Mouse (Mus musculus) cortical plate, adult 2 months (tissue): Measurements from ENCODE around the gene Ebf3. TPM values are rescaled to one million over a fixed set of nuclear protein-coding genes. Genes with fewer than 3 reads are reported as not detected.

Source experiments
- H3K27ac ChIP-seq: fragments of 200-500 bp; 2 replicates; pipeline ENCODE4 v1.5.1; 2012; ENCODE audit warnings: low read length, control low read depth, inconsistent platforms; ENCODE audit not compliant: insufficient read depth
- H3K4me1 ChIP-seq: fragments of 200-500 bp; 2 replicates; pipeline ENCODE4 v1.6.1; 2011; ENCODE audit warnings: low read length; ENCODE audit not compliant: control insufficient read depth, insufficient read depth
- H3K4me3 ChIP-seq: fragments of 200-500 bp; 2 replicates; pipeline ENCODE4 v1.5.1; 2011; ENCODE audit warnings: mild to moderate bottlenecking, low read length, control low read depth; ENCODE audit not compliant: insufficient read depth
- CTCF ChIP-seq: fragments of 200-500 bp; IDR thresholded peaks from 2 replicates; pipeline ENCODE4 v1.5.1; 2011; ENCODE audit warnings: mild to moderate bottlenecking, control low read depth, low read length; ENCODE audit not compliant: insufficient read depth; ENCODE audit errors: extremely low read depth
- POLR2A ChIP-seq: fragments of 200-500 bp; IDR thresholded peaks from 2 replicates; pipeline ENCODE4 v1.6.1; 2011; ENCODE audit warnings: mild to moderate bottlenecking, low read length, control low read depth; ENCODE audit not compliant: insufficient read depth; ENCODE audit errors: extremely low read depth
- polyA plus RNA-seq: library from polyadenylated mRNA; depleted of rRNA; stranded (reverse); fragments of >200 nt; gene quantifications from 2 replicates; pipeline ENCODE4 v1.2.3, GENCODE M21; 2012

Gene Ebf3
- polyA plus RNA-seq, 1 experiment, result 0.42 TPM

DNA sequence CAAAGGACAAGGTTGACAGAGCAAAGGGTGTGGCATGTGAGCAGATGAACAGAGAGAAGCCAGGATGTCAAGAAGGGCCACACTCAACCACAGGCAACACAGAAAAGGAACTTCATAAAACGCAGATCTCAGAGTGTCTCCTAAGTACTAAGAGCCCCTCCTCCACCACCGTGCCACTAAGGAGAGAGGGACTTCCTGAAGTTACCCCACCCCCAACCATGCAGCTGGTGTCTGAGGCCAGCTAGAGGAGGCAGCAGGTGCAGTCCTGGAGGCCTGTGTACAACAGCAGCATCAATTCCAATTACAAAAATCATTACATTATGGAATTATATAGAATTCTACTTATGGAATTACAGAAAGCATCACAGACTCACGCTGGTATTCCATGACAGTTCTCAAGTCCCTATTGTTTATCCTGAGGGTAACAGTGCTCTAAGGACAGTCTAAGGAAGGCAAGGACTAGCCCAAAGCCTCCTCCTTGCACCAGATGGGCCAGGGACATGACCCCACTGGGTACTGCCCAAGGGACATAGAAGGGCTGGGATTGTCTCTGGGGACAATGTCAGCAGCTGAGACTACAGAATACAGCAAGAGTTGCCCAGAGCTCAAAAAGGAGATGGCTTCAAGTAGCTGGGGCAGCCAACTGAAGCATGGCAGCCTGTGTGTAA, 24.8 kb downstream of the Ebf3 start:
- H3K4me3 ChIP-seq, result no peak overlapping the region
- H3K27ac ChIP-seq, result no peak overlapping the region
- TF ChIP-seq POLR2A (no peak), CTCF (no peak)
- H3K4me1 ChIP-seq, result no peaks in the 10 kb centered on the region

DNA sequence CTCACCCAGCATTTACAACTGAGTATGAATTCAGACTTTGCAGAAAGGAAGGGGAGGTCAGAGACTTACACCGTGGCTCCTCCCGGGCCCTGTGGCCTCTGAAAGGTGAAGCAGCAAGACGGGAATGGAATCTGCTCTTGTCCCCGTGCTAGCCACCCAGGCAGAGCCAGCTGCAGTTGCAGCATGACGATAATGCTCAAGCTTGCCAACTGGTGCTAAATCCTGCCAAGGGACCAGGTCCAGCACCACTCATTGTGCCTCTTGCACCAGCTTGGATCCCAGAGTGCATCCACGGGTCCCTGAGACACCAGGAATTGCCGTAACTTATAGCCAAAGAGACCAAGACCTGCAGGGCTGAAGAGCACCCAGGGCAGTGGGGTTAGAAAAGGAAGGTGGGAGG, 36.1 kb downstream of the Ebf3 start:
- Histone ChIP-seq H3K27ac (no peak overlapping the region), H3K4me1 (no peaks in the 10 kb centered on the region), H3K4me3 (no peak overlapping the region)
- TF ChIP-seq POLR2A (no peak), CTCF (no peak)

GRCm38 (mm10) chr7:137277713-137278112, 36.5 kb downstream of the Ebf3 start:
- H3K4me3 ChIP-seq, result no peak overlapping the region
- TF ChIP-seq POLR2A (no peak), CTCF (no peak)
- no peaks in the 10 kb centered on the region for H3K4me1 ChIP-seq
- no peak overlapping the region for H3K27ac ChIP-seq

GRCm38 (mm10) chr7:137272252-137272651, 42.0 kb downstream of the Ebf3 start:
- no peaks in the 10 kb centered on the region for H3K4me1 ChIP-seq

GRCm38 (mm10) chr7:137268452-137269155, 45.6 kb downstream of the Ebf3 start:
- Histone ChIP-seq H3K4me1 (peaks cover 1% of the 10 kb centered on the region; the same call in 1 of the 2 replicates), H3K4me3 (no peak overlapping the region), H3K27ac (no peak overlapping the region)
- TF ChIP-seq POLR2A (no peak), CTCF (no peak)

More at GRCm38 (mm10) chr7:137272252-137272651, 42.0 kb downstream of the Ebf3 start:
- TF ChIP-seq CTCF (no peak), POLR2A (no peak)
- Histone ChIP-seq H3K4me3 (no peak overlapping the region), H3K27ac (no peak overlapping the region)

DNA sequence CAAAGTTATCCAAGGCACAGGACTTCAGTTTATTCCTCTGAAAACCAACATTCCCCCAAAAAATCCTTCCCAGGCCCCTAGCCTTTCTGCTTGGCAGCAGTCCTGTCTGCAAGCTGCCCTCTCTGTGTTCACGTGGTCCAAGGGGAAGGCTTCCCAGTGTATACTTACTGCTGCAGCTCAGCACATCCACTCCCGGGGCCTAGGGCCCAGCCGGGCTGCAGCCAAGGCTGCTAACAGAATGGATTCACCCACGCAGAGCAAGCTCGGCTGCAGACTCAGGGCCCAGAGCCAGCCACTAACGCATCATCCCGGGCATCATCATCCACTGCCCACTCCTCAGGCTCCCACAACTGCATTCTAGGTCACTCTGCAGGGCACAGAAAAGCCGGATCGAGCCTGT, 46.8 kb downstream of the Ebf3 start:
- no peak for TF ChIP-seq POLR2A
- TF ChIP-seq CTCF, result no peak
- no peak overlapping the region for H3K4me3 ChIP-seq
- H3K27ac ChIP-seq, result no peak overlapping the region

GRCm38 (mm10) chr7:137266575-137266974, 47.7 kb downstream of the Ebf3 start:
- Histone ChIP-seq H3K4me1 (peaks cover 1% of the 10 kb centered on the region; the same call in 1 of the 2 replicates), H3K27ac (no peak overlapping the region), H3K4me3 (no peak overlapping the region)
- TF ChIP-seq POLR2A, result no peak
- no peak for TF ChIP-seq CTCF

More for the DNA sequence above, 46.8 kb downstream of the Ebf3 start:
- peaks cover 1% of the 10 kb centered on the region; the same call in 1 of the 2 replicates for H3K4me1 ChIP-seq

GRCm38 (mm10) chr7:137262330-137262729, 51.9 kb downstream of the Ebf3 start:
- H3K4me1 ChIP-seq, result peaks cover 1% of the 10 kb centered on the region; the same call in 1 of the 2 replicates
- TF ChIP-seq CTCF, result no peak
- no peak for TF ChIP-seq POLR2A
- no peak overlapping the region for H3K4me3 ChIP-seq
- no peak overlapping the region for H3K27ac ChIP-seq

DNA sequence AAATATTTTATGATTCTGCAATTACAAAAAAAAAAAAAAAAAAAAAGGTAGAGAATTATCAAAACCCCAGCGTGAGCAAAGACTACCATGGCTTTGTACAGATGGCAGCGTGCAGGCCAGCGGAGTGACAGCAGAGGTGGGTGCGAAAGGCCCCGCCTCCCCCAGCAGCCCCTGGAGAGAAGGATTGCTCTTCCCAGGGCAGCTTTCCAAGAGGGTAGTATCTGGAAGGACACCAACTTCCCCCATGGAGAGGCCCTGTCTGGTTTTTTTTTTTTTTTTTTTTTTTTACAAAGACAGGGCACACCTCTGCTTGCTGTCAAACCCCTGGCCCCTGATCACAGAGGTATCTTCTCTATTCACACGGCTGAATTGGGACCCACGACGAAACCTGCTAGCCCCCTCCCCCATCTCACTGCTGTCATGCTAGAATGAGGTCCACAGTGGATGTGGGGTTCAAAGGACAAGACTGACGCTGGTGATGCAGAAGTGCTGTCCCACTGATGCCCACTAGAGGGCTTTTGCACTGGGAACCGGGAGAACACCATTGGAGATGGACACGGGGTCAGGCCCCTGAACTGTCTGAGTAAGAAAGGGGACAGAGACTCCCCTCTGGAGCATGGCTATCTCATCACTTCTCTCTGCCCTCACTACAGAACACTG, 67.9 kb downstream of the Ebf3 start:
- no peak overlapping the region for H3K27ac ChIP-seq
- H3K4me1 ChIP-seq, result no peaks in the 10 kb centered on the region
- H3K4me3 ChIP-seq, result no peak overlapping the region
- TF ChIP-seq POLR2A (no peak), CTCF (peak; percentile 56)
